Mouse (Mus musculus) testis, adult 2 months (tissue): ENCODE data around the gene Itgae. TPM values are rescaled to one million over a fixed set of nuclear protein-coding genes. Genes with fewer than 3 reads are reported as not detected.

Experiments
- H3K27ac ChIP-seq: fragments of 200-500 bp; 2 replicates; pipeline ENCODE4 v1.5.1; 2012; ENCODE audit warnings: low read depth, low read length; ENCODE audit not compliant: control insufficient read depth, insufficient read depth
- H3K27me3 ChIP-seq: fragments of 200-500 bp; 2 replicates; pipeline ENCODE4 v1.6.1; 2012; ENCODE audit warnings: mild to moderate bottlenecking, low read length, moderate library complexity; ENCODE audit not compliant: control insufficient read depth, insufficient read depth
- H3K36me3 ChIP-seq: fragments of 200-500 bp; 2 replicates; pipeline ENCODE4 v1.6.1; 2012; ENCODE audit warnings: mild to moderate bottlenecking, low read length; ENCODE audit not compliant: control insufficient read depth, insufficient read depth
- H3K4me1 ChIP-seq: fragments of 200-500 bp; 2 replicates; pipeline ENCODE4 v1.6.1; 2012; ENCODE audit warnings: low read length; ENCODE audit not compliant: control insufficient read depth, insufficient read depth
- H3K4me3 ChIP-seq: fragments of 200-500 bp; 2 replicates; pipeline ENCODE4 v1.5.1; 2012; ENCODE audit warnings: low read depth, mild to moderate bottlenecking, low read length, moderate library complexity, mixed read lengths; ENCODE audit not compliant: control insufficient read depth
- CTCF ChIP-seq: fragments of 200-500 bp; IDR thresholded peaks from 2 replicates; pipeline ENCODE4 v1.5.1; 2012; ENCODE audit warnings: low read depth, mild to moderate bottlenecking, inconsistent platforms, low read length, moderate library complexity; ENCODE audit not compliant: control insufficient read depth, insufficient read depth, insufficient replicate concordance
- POLR2A ChIP-seq: fragments of 200-500 bp; IDR thresholded peaks from 2 replicates; pipeline ENCODE4 v1.6.1; 2012; ENCODE audit warnings: low read depth, mild to moderate bottlenecking, inconsistent platforms, low read length, moderate library complexity; ENCODE audit not compliant: control insufficient read depth
- polyA plus RNA-seq: library from polyadenylated mRNA; depleted of rRNA; stranded (reverse); fragments of >200 nt; gene quantifications from 2 replicates; pipeline ENCODE4 v1.2.3, GENCODE M21; 2012

Gene Itgae
- polyA plus RNA-seq, 1 experiment, result 13.7 TPM

- peaks cover 5% of the 10 kb centered on the region for H3K36me3 ChIP-seq
- no peak for TF ChIP-seq POLR2A
- TF ChIP-seq CTCF, result no peak
- no peaks in the 10 kb centered on the region for H3K27me3 ChIP-seq
- no peak overlapping the region for H3K27ac ChIP-seq
- H3K4me1 ChIP-seq, result peaks cover 8% of the 10 kb centered on the region
- peak overlapping the region; percentile 44 for H3K4me3 ChIP-seq
Measured at GRCm38 (mm10) chr11:73134222-73134621, 43.8 kb downstream of the Itgae start.

- Histone ChIP-seq H3K4me3 (peak overlapping the region; percentile 95), H3K36me3 (peaks cover 5% of the 10 kb centered on the region), H3K4me1 (peaks cover 8% of the 10 kb centered on the region), H3K27ac (no peak overlapping the region), H3K27me3 (no peaks in the 10 kb centered on the region)
- TF ChIP-seq POLR2A (no peak), CTCF (no peak)
Measured at GRCm38 (mm10) chr11:73136587-73136986, 46.2 kb downstream of the Itgae start.

GRCm38 (mm10) chr11:73137116-73137515 is 46.7 kb downstream of the Itgae start:
- TF ChIP-seq POLR2A, result no peak
- TF ChIP-seq CTCF, result no peak
- Histone ChIP-seq H3K4me3 (peak overlapping the region; percentile 95), H3K36me3 (peaks cover 5% of the 10 kb centered on the region), H3K27me3 (no peaks in the 10 kb centered on the region), H3K27ac (peak overlapping the region; percentile 82; the same call in 1 of the 2 replicates), H3K4me1 (peaks cover 8% of the 10 kb centered on the region)

- Histone ChIP-seq H3K4me1 (peaks cover 8% of the 10 kb centered on the region), H3K4me3 (peak within 1 kb of the TSS; percentile 95), H3K27ac (peak within 1 kb of the TSS; percentile 82), H3K36me3 (peaks cover 5% of the 10 kb centered on the region), H3K27me3 (no peaks in the 10 kb centered on the region)
- TF ChIP-seq CTCF, result peak; percentile 86
- TF ChIP-seq POLR2A, result peak; percentile 77
Measured at GRCm38 (mm10) chr11:73137591-73138501, 47.5 kb downstream of the Itgae start, which contains the start of gene Haspin. TSS of gene Haspin (minus strand) at chr11:73138294.

GRCm38 (mm10) chr11:73144261-73144681 is 53.9 kb downstream of the Itgae start:
- TF ChIP-seq CTCF (no peak), POLR2A (no peak)
- no peaks in the 10 kb centered on the region for H3K4me1 ChIP-seq
- no peaks in the 10 kb centered on the region; the same call in 1 of the 2 replicates for H3K36me3 ChIP-seq
- no peak overlapping the region for H3K4me3 ChIP-seq
- no peak overlapping the region for H3K27ac ChIP-seq
- no peaks in the 10 kb centered on the region for H3K27me3 ChIP-seq

- Histone ChIP-seq H3K4me3 (no peak overlapping the region), H3K4me1 (no peaks in the 10 kb centered on the region), H3K36me3 (no peaks in the 10 kb centered on the region), H3K27me3 (no peaks in the 10 kb centered on the region), H3K27ac (no peak overlapping the region)
- no peak for TF ChIP-seq POLR2A
- TF ChIP-seq CTCF, result no peak
Measured at GRCm38 (mm10) chr11:73146026-73146974, 55.9 kb downstream of the Itgae start.

GRCm38 (mm10) chr11:73146975-73147365 is 56.6 kb downstream of the Itgae start:
- Histone ChIP-seq H3K27ac (no peak overlapping the region), H3K4me1 (no peaks in the 10 kb centered on the region), H3K36me3 (no peaks in the 10 kb centered on the region), H3K27me3 (no peaks in the 10 kb centered on the region), H3K4me3 (no peak overlapping the region)
- TF ChIP-seq POLR2A, result no peak
- no peak for TF ChIP-seq CTCF
